Mouse (Mus musculus): ENCODE results near the gene Ptgr1.
A peak's percentile ranks its signal among the peaks of the same experiment; 100 is the strongest.

The Ptgr1 gene

DNA sequence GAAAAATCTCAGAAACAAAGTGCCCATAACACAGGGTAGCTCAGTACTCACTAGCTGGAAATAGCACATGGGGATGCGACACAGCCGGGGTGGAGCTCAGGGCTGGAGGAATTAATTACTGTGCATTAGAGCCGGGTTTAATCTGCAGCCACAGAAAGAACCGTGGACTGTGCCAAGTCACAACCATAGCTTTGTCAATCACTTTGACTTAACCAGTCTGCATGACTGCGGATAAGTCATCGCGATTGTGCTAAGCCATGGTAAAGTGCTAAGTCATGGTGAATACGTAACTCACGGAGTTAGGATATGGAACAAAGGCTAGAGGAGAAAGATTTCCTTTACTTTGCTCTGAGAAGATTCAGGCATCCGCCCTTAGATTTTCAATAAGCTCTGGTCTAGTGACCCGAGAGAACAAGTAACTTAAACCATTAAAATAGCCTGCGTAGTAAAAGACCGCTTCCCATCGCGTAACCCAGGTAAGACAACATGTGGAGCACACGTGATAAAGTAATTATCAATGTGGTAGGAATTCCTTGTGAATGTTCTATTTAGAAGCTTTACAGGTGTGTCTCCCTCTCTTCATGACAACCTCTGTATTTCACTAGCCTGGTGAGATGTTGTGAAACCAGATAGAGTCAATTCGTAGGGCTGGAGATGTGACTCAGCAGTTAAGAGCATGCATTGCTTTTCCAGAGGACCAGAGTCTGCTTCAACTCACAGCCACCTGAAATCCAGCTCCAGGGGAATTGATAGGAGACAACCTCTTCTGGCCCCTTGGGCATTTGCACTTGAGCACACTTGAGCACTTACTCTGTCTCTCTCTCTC, 3.9 kb upstream of the Ptgr1 start:
- peak; percentile 58 for DNase-seq (ENCODE audit: low spot score)

- no peak for DNase-seq (ENCODE audit: low spot score)
Observed at GRCm38 (mm10) chr4:58989303-58989898, 2.5 kb upstream of the Ptgr1 start.

DNA sequence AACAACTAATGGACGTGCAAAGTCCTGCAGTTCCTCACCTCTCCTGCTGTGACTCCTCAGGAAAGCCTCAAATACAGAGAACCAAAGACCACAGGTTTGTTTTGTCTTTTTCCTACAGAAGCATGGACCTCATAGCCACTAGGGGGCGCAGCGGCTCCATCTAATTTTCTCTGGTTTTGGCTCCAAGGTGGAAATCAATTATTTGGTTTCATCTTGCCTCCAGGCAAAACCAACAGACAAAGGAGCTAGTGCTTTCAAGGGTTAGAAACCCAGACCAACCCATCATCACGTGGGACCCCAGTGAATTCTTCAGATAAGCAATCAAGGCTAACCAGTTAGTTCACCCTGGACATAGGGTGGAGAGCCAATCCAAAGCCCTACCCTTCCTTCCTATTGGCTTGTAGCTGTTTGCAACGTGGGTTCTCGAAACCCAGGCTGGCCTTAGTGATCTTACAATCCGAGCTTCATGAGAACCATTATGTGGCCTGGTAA, 1.7 kb downstream of the Ptgr1 start:
- DNase-seq (ENCODE audit: low spot score) = peak; percentile 86

DNA sequence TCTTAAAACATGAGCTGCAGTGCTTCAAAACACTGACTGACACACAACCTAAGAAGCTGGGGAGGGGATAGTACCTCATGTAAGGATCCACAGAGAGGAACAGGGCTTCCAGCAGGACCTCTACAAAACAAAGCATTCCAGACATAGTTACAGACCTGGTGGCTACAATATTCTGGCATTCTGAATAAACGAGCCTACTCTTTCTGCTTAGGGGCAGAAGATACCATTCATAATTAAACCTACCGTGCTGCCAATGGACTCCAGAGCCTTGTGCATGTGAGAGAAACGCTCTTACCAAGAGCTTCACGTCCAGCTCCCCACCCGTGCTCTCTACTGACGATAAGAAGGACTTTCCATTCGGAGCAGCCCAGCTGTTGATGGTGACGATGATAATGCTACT, 4.1 kb downstream of the Ptgr1 start:
- DNase-seq (ENCODE audit: low spot score) = no peak

DNA sequence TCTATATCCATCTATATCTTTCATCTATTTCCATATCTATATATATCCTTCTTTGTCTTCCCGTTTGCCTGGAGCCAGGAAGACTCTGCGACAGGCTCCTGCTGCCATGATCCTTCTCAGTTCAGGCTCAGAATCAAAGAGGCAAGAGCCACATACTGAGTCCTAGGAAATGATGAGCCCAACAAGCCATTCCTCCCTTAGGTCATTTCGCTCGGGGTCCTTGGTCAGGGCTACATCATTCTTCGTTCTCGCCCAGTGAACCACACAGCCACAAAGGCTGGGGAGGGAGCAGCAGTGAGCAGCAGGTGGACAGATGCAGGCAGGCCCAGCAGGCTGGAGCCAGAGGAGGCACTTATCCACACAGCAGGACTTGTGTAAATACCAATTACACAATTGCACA, 5.5 kb downstream of the Ptgr1 start:
- DNase-seq (ENCODE audit: low spot score) = no peak

GRCm38 (mm10) chr4:58975711-58976110, 11.2 kb downstream of the Ptgr1 start:
- DNase-seq (ENCODE audit: low spot score) = no peak

DNA sequence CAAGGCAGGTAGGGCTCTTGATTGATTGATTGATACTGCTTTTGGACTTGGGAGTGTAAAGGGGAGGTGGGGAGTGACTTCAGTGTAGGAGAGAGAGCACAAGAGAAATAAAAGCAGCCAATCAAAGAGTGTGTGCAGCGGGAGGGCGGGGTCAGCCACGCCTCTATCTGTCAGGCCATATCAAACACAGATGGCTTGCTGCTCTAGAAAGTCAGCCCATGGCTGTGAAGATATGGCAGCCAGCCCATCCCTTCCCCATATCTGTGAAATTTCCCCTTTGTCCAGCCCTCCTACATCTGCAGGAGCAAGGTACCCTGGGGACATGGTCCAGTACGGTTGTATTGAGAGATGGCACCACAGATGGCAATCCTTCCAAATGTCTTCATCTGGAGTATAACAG, 16.2 kb downstream of the Ptgr1 start:
- DNase-seq (ENCODE audit: low spot score) = peak; percentile 79

GRCm38 (mm10) chr4:58965136-58965535, 21.8 kb downstream of the Ptgr1 start:
- no peak for DNase-seq (ENCODE audit: low spot score)

GRCm38 (mm10) chr4:58963271-58963670, 23.6 kb downstream of the Ptgr1 start:
- DNase-seq (ENCODE audit: low spot score) = no peak

GRCm38 (mm10) chr4:58961719-58962118, 25.2 kb downstream of the Ptgr1 start:
- no peak for DNase-seq (ENCODE audit: low spot score)

- DNase-seq (ENCODE audit: low spot score) = no peak
Observed at GRCm38 (mm10) chr4:58952630-58953029, 34.3 kb downstream of the Ptgr1 start.

- no peak for DNase-seq (ENCODE audit: low spot score)
Observed at GRCm38 (mm10) chr4:58948391-58948790, 38.5 kb downstream of the Ptgr1 start.

DNA sequence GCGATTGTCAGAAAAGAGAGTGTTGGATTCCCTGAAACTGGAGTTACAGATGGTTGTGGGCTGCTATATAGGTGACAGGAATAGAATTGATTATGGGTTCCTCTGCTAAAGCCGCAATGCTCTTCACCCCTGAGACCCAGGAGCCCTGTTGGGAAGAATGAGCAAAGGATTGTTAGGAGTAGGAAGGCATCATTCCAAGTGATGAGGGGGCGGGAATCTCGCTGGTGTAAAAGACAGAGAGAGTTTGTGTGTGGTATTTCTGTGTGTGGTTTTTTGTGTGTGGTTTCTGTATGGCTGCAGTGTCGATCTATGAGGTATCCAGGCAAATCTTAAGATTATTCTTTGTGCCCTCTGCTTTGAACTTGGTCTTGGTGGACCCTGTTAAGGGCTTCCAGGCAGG, 42.2 kb downstream of the Ptgr1 start:
- no peak for DNase-seq (ENCODE audit: low spot score)

- no peak for DNase-seq (ENCODE audit: low spot score)
Observed at GRCm38 (mm10) chr4:58944206-58944553, 42.7 kb downstream of the Ptgr1 start.

GRCm38 (mm10) chr4:58943420-58944205, 43.3 kb downstream of the Ptgr1 start, which contains the start of gene Zkscan16:
Zkscan16 (plus strand) TSS chr4:58943628.
- peak; percentile 16 for DNase-seq (ENCODE audit: low spot score)

- DNase-seq (ENCODE audit: low spot score) = no peak
Observed at GRCm38 (mm10) chr4:58942942-58943341, 44.0 kb downstream of the Ptgr1 start.

GRCm38 (mm10) chr4:58941638-58942037, 45.3 kb downstream of the Ptgr1 start:
- DNase-seq (ENCODE audit: low spot score) = no peak

GRCm38 (mm10) chr4:58935846-58936245, 51.1 kb downstream of the Ptgr1 start:
- DNase-seq (ENCODE audit: low spot score) = no peak

GRCm38 (mm10) chr4:58934746-58935476, 52.0 kb downstream of the Ptgr1 start:
- no peak for DNase-seq (ENCODE audit: low spot score)

DNA sequence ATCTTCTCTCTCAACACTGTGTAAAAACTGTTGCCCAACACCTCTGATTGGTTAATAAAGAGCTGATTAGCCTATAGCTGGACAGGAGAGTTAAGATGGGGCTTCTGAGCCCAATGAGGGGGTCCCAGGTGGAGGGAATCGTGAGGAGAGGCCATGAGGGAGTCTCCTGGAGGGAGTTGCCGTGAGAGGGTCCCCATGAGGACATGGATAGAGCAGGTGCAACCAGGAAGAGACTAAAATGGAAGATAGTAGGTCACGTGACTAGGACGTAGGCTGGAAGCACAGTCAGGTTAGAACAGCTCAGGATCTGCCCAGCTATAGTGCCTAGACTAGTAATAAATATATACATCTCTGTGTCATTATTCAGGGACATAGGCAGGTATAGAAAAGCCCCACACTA, 52.6 kb downstream of the Ptgr1 start:
- DNase-seq (ENCODE audit: low spot score) = no peak

GRCm38 (mm10) chr4:58932541-58932940, 54.4 kb downstream of the Ptgr1 start:
- DNase-seq (ENCODE audit: low spot score) = no peak

GRCm38 (mm10) chr4:58927661-58928060, 59.3 kb downstream of the Ptgr1 start:
- DNase-seq (ENCODE audit: low spot score) = no peak

Data from c-Kit-positive CD71-positive TER-119-positive erythroid progenitor cells, embryonic 14.5 days (primary cell).